ENCODE assay signal across 8 mouse cellular contexts in the genomic region with DNA sequence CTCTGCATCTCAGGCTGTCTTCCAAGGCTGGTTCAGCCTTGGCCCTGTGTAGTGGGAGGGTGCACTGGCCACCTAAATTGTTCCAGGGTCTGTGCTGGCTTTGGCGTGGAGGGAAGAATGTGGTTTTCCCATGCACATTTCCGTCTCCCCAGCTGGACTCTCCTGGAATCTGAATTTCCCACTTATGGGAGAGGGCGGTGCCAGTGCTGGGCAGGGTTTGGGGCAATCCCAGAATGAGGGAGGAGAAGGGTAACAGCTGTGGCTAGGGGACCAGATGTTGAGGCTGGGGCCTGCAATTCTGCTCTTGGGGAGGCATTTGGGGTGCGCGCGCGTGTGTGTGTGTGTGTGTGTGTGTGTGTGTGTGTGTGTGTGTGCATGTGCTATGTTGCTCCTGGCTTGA. TPM values are rescaled to one million over a fixed set of nuclear protein-coding genes. Genes with fewer than 3 reads are reported as not detected.
DNase-seq lines count a peak whose midpoint lies in the region; ATAC-seq and TF ChIP-seq lines count a peak whose summit lies in the region.

No protein-coding gene starts in this region.

- H3ac ChIP-seq in C2C12 (ENCODE audit: control insufficient read depth, insufficient read length, low read depth) = no peak overlapping the region

- peak overlapping the region; percentile 2; the same call in 1 of the 2 replicates for H3K9ac ChIP-seq in hindbrain, embryonic 12.5 days
- no peak overlapping the region for H3K9ac ChIP-seq in lung, postnatal 0 days (replicated peaks; ENCODE audit: low read depth)

- H3K79me2 ChIP-seq in C2C12 (ENCODE audit: control insufficient read depth, insufficient read depth) = peaks cover 95% of the 10 kb centered on the region

- H3K4me3 ChIP-seq in C2C12 (ENCODE audit: insufficient read depth, poor library complexity, severe bottlenecking) = peak overlapping the region; percentile 61
- peak overlapping the region; percentile 83 for H3K4me3 ChIP-seq in embryonic facial prominence, embryonic 10.5 days
- H3K4me3 ChIP-seq in hindbrain, embryonic 12.5 days = peak overlapping the region; percentile 68
- no peak overlapping the region for H3K4me3 ChIP-seq in lung, postnatal 0 days (ENCODE audit: low read depth, low read length)

- WGBS in embryonic facial prominence, embryonic 10.5 days = 61% methylated on average over 7 of the region's 7 CpGs
- WGBS in hindbrain, embryonic 12.5 days = 53% methylated on average over 7 of the region's 7 CpGs
- 22% methylated on average over 3 of the region's 7 CpGs for WGBS in lung, postnatal 0 days

- no peak for ATAC-seq in hindbrain, embryonic 12.5 days (ENCODE audit: low FRiP score)
- no peak for ATAC-seq in lung, postnatal 0 days
- no peak for ATAC-seq in activated CD4-positive, CD25-positive, alpha-beta regulatory T cell, adult 4 months

- peak overlapping the region; percentile 96 for H3K27ac ChIP-seq in embryonic facial prominence, embryonic 10.5 days (replicated peaks)
- H3K27ac ChIP-seq in hindbrain, embryonic 12.5 days = peak overlapping the region; percentile 94
- H3K27ac ChIP-seq in lung, postnatal 0 days (ENCODE audit: low read length) = peak overlapping the region; percentile 54; the same call in 1 of the 2 replicates

- no peak for TF ChIP-seq EP300 in lung, postnatal 0 days (IDR thresholded peaks at IDR 0.05)

- TF ChIP-seq CTCF in C2C12 (IDR thresholded peaks at IDR 0.05; ENCODE audit: control insufficient read depth, insufficient read depth, insufficient read length) = no peak
- TF ChIP-seq CTCF in lung, postnatal 0 days (IDR thresholded peaks at IDR 0.05) = no peak

- H3K36me3 ChIP-seq in C2C12 (ENCODE audit: control insufficient read depth, insufficient read depth) = peaks cover 13% of the 10 kb centered on the region
- 0 out of 2 replicates have a peak, but pooled peaks cover 2% of the 10 kb centered on the region for H3K36me3 ChIP-seq in embryonic facial prominence, embryonic 10.5 days (replicated peaks)
- no peaks in the 10 kb centered on the region for H3K36me3 ChIP-seq in hindbrain, embryonic 12.5 days
- no peaks in the 10 kb centered on the region for H3K36me3 ChIP-seq in lung, postnatal 0 days (ENCODE audit: insufficient read depth, low read length)

- H3K27me3 ChIP-seq in C2C12 (ENCODE audit: control insufficient read depth, insufficient read depth, insufficient read length) = no peaks in the 10 kb centered on the region
- H3K27me3 ChIP-seq in embryonic facial prominence, embryonic 10.5 days (replicated peaks; ENCODE audit: low read depth, poor library complexity, severe bottlenecking) = no peaks in the 10 kb centered on the region
- H3K27me3 ChIP-seq in hindbrain, embryonic 12.5 days = no peaks in the 10 kb centered on the region
- no peaks in the 10 kb centered on the region for H3K27me3 ChIP-seq in lung, postnatal 0 days (replicated peaks; ENCODE audit: insufficient read depth, low read length)

- H3K79me3 ChIP-seq in C2C12 (ENCODE audit: low read depth) = peaks cover 77% of the 10 kb centered on the region

- peaks cover 96% of the 10 kb centered on the region for H3K4me1 ChIP-seq in embryonic facial prominence, embryonic 10.5 days
- peaks cover 87% of the 10 kb centered on the region for H3K4me1 ChIP-seq in hindbrain, embryonic 12.5 days
- peaks cover 35% of the 10 kb centered on the region for H3K4me1 ChIP-seq in lung, postnatal 0 days (ENCODE audit: insufficient read depth, low read depth, low read length)

- H3K9me3 ChIP-seq in embryonic facial prominence, embryonic 10.5 days = no peaks in the 10 kb centered on the region
- H3K9me3 ChIP-seq in hindbrain, embryonic 12.5 days (replicated peaks) = no peaks in the 10 kb centered on the region
- no peaks in the 10 kb centered on the region for H3K9me3 ChIP-seq in lung, postnatal 0 days (ENCODE audit: low read length)

- DNase-seq in embryonic facial prominence, embryonic 10.5 days (ENCODE audit: low spot score) = peak; percentile 27
- DNase-seq in lung, postnatal 0 days (ENCODE audit: low spot score) = peak; percentile 69
- DNase-seq in cerebellum, postnatal 10 days = no peak
- DNase-seq in cerebellum, postnatal 4 days (ENCODE audit: low spot score in 2 of 2) = no peak
- no peak for DNase-seq in cerebellum, adult 9-11 months

- peak overlapping the region; percentile 99 for H3K4me2 ChIP-seq in hindbrain, embryonic 12.5 days (replicated peaks)
- H3K4me2 ChIP-seq in lung, postnatal 0 days (replicated peaks; ENCODE audit: low read depth, low read length) = peak overlapping the region; percentile 78; the same call in 1 of the 2 replicates

TF ChIP-seq in C2C12, 6 proteins besides CTCF, POLR2A, EP300 and RAD21:
- TF ChIP-seq FOSL1 (IDR thresholded peaks at IDR 0.05; ENCODE audit: insufficient read depth, low read length, poor library complexity, severe bottlenecking) = no peak
- peak; percentile 29 for TF ChIP-seq MYOD1 (IDR thresholded peaks at IDR 0.05; ENCODE audit: control insufficient read depth, insufficient read length, low read depth)
- TF ChIP-seq MYOG (IDR thresholded peaks at IDR 0.05; ENCODE audit: control insufficient read depth, extremely low read depth, insufficient read length) = no peak
TF ChIP-seq in C2C12: peak in this region for 1.

RNA-seq across cellular contexts. Expression of a gene that starts 2.8 kb away (rescaled TPM):
- 23.6 TPM for polyA plus RNA-seq in C2C12 (2012; fragmentation: generic; extraction: Trizol)
- polyA plus RNA-seq in embryonic facial prominence, embryonic 10.5 days (2016; fragmentation: Nextera tagmentation; extraction: Ambion mirVana) = 22.2 and 22.3 TPM in 2 replicates
- polyA plus RNA-seq in hindbrain, embryonic 12.5 days (2016; fragmentation: Nextera tagmentation; extraction: Ambion mirVana) = 34.0 and 34.3 TPM in 2 replicates
- 20.7 and 26.5 TPM in 2 replicates for polyA plus RNA-seq in lung, postnatal 0 days (2015; fragmentation: Nextera tagmentation; extraction: Ambion mirVana)
- polyA plus RNA-seq in activated CD4-positive, CD25-positive, alpha-beta regulatory T cell, adult 4 months (2017; shearing (Covaris generic)) = under 1 TPM in 1 of 2 experiments, not detected in 1; 0.71 TPM

RNA-seq across cellular contexts. Expression of a gene that starts 27.5 kb away (rescaled TPM):
- polyA plus RNA-seq in C2C12 (2012; fragmentation: generic; extraction: Trizol) = 94.8 TPM
- 92.6 and 97.5 TPM in 2 replicates for polyA plus RNA-seq in embryonic facial prominence, embryonic 10.5 days (2016; fragmentation: Nextera tagmentation; extraction: Ambion mirVana)
- polyA plus RNA-seq in hindbrain, embryonic 12.5 days (2016; fragmentation: Nextera tagmentation; extraction: Ambion mirVana) = 112 and 119 TPM in 2 replicates
- polyA plus RNA-seq in lung, postnatal 0 days (2015; fragmentation: Nextera tagmentation; extraction: Ambion mirVana) = 76.2 and 78.4 TPM in 2 replicates
- polyA plus RNA-seq in activated CD4-positive, CD25-positive, alpha-beta regulatory T cell, adult 4 months (2017; shearing (Covaris generic)) = 10 to 100 TPM; 30.5 to 37.9 TPM

RNA-seq across cellular contexts. Expression of a gene that starts 37.6 kb away (rescaled TPM):
- 19.0 TPM for polyA plus RNA-seq in C2C12 (2012; fragmentation: generic; extraction: Trizol)
- 37.7 and 39.5 TPM in 2 replicates for polyA plus RNA-seq in embryonic facial prominence, embryonic 10.5 days (2016; fragmentation: Nextera tagmentation; extraction: Ambion mirVana)
- polyA plus RNA-seq in hindbrain, embryonic 12.5 days (2016; fragmentation: Nextera tagmentation; extraction: Ambion mirVana) = 13.1 and 13.8 TPM in 2 replicates
- 5.7 and 6.4 TPM in 2 replicates for polyA plus RNA-seq in lung, postnatal 0 days (2015; fragmentation: Nextera tagmentation; extraction: Ambion mirVana)
- 1 to 10 TPM; 4.1 to 6.2 TPM for polyA plus RNA-seq in activated CD4-positive, CD25-positive, alpha-beta regulatory T cell, adult 4 months (2017; shearing (Covaris generic))

RNA-seq across cellular contexts. Expression of a gene that starts 42.4 kb away (rescaled TPM):
- polyA plus RNA-seq in C2C12 (2012; fragmentation: generic; extraction: Trizol) = 49.6 TPM
- 14.4 and 16.2 TPM in 2 replicates for polyA plus RNA-seq in embryonic facial prominence, embryonic 10.5 days (2016; fragmentation: Nextera tagmentation; extraction: Ambion mirVana)
- 16.3 and 18.0 TPM in 2 replicates for polyA plus RNA-seq in hindbrain, embryonic 12.5 days (2016; fragmentation: Nextera tagmentation; extraction: Ambion mirVana)
- polyA plus RNA-seq in lung, postnatal 0 days (2015; fragmentation: Nextera tagmentation; extraction: Ambion mirVana) = 17.4 and 18.0 TPM in 2 replicates
- polyA plus RNA-seq in activated CD4-positive, CD25-positive, alpha-beta regulatory T cell, adult 4 months (2017; shearing (Covaris generic)) = 1 to 10 TPM in 1 of 2 experiments, under 1 TPM in 1; 0.79 to 1.1 TPM

RNA-seq across cellular contexts. Expression of a gene that starts 42.5 kb away (rescaled TPM):
- 33.0 TPM for polyA plus RNA-seq in C2C12 (2012; fragmentation: generic; extraction: Trizol)
- polyA plus RNA-seq in embryonic facial prominence, embryonic 10.5 days (2016; fragmentation: Nextera tagmentation; extraction: Ambion mirVana) = 66.6 and 66.7 TPM in 2 replicates
- polyA plus RNA-seq in hindbrain, embryonic 12.5 days (2016; fragmentation: Nextera tagmentation; extraction: Ambion mirVana) = 56.2 and 56.9 TPM in 2 replicates
- polyA plus RNA-seq in lung, postnatal 0 days (2015; fragmentation: Nextera tagmentation; extraction: Ambion mirVana) = 37.8 and 38.9 TPM in 2 replicates
- polyA plus RNA-seq in activated CD4-positive, CD25-positive, alpha-beta regulatory T cell, adult 4 months (2017; shearing (Covaris generic)) = 10 to 100 TPM; 17.3 to 22.8 TPM

Comparison
In these comparisons a context has a peak if more than half of its experiments do, and no peak if none do; other contexts are left out.
1. DNase-seq: peak in embryonic facial prominence, embryonic 10.5 days (single experiment) and lung, postnatal 0 days (single experiment); none in cerebellum, postnatal 10 days (0 of 2), cerebellum, postnatal 4 days (0 of 2) and cerebellum, adult 9-11 months (single experiment).
2. RNA of a gene that starts 2.8 kb away (polyA plus RNA-seq): 34.0 to 34.3 TPM in hindbrain, embryonic 12.5 days, 23.6 TPM in C2C12 (single experiment), 22.2 to 22.3 TPM in embryonic facial prominence, embryonic 10.5 days and 20.7 to 26.5 TPM in lung, postnatal 0 days; 0.71 TPM in activated CD4-positive, CD25-positive, alpha-beta regulatory T cell, adult 4 months; every median in the first group is over 10 times any median in the second.
3. Peak in every context shown above with its lines, with median percentiles within 50 percentile points of each other: H3K27ac ChIP-seq.